Mouse (Mus musculus): ENCODE data around the gene Ephx3.

DNA sequence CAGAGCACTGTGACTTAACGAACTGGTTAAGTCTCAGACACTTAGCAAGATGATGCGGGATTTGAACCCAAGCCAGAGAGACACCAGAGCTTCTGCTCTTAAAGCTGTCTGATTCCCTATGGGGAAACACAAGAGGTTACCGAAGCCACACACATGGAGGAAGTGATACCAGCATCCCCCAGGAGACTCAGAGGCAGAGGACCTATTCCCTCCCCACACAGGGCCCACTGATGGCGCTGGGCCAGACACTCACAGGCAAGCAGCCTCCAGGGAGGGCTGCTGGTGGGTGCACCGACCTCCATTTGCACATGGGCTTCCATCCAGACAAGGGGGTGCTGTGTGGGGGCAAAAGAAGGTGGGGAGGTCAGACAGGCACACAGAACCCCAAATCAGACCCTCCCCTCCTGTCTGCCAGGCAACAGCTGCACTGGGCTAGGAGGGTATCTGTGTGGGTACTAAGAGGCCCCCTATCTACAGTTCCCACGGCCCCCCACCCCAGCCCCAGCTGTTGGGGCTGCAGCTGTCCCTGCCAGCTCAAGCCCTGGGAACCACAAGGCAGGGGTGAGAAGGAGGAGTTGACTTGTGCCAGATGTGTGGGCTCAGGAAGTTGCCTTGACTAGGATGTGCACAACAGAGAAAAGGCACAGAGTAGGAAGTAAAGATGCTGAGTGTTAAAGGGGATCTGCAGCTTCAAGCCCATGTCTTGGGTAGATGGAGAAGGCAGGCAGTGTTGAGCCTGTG lies 25.3 kb downstream of the Ephx3 start:
- TF ChIP-seq POLR2A (IDR thresholded peaks at IDR 0.05; ENCODE audit: borderline replicate concordance, insufficient read depth, low read length) (no peak), CTCF (IDR thresholded peaks at IDR 0.05; ENCODE audit: borderline replicate concordance, insufficient read depth, low read depth, low read length) (no peak)
